Mouse (Mus musculus) stomach, postnatal 0 days (tissue): ENCODE results near the gene Naglu.

ENCODE experiments used
- CTCF ChIP-seq: IDR thresholded peaks from 2 replicates; pipeline ENCODE4 v1.5.1; 2016; ENCODE audit warnings: antibody characterized with exemption, low read depth, mild to moderate bottlenecking, moderate library complexity
- EP300 ChIP-seq: optimal IDR thresholded peaks from 2 replicates; pipeline ENCODE3; 2016; ENCODE audit warnings: antibody characterized with exemption

DNA sequence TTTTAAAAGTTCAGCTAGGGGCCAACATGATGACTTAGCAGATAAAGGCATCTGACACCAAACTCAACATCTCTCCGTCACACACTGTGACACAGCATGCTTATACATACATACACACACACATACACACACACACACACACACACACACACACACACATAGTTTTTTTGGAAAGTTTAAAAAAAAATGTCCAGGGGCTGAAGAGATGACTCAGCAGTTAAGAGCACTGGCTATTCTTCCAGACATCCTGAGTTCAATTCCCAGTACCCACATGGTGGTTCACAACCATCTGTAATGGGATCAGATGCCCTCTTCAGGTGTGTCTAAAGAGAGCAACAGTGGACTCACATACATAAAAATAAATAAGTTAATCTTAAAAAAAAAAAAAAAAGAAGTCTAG, 38.3 kb upstream of the Naglu start:
- TF ChIP-seq CTCF = no peak
- TF ChIP-seq EP300 = no peak
